Mouse (Mus musculus) R1 (cell line): ENCODE measurements around the gene 2010300C02Rik.
A peak's percentile ranks its signal among the peaks of the same experiment; 100 is the strongest.
"Not testable (repeated sequence)": the region's sequence is repeated elsewhere in the genome, so short reads cannot be mapped to it uniquely, and the experiment has no call there.

Experiments used
- DNase-seq: peaks from one replicate; pipeline ENCODE4 v3.0.0-alpha.2; 2018; ENCODE audit warnings: low read depth, low spot score

The 2010300C02Rik gene

GRCm38 (mm10) chr1:37719761-37720640 lies at the start of gene 2010300C02Rik:
Gene 2010300C02Rik, minus strand, starts transcription at chr1:37720085.
- peak; percentile 46 for DNase-seq

GRCm38 (mm10) chr1:37759407-37759806 lies 39.5 kb upstream of the 2010300C02Rik start:
- no peak for DNase-seq

GRCm38 (mm10) chr1:37744650-37745259 lies 24.9 kb upstream of the 2010300C02Rik start:
- no peak for DNase-seq

- DNase-seq: no peak
Measured at GRCm38 (mm10) chr1:37742602-37743270, 22.9 kb upstream of the 2010300C02Rik start.

GRCm38 (mm10) chr1:37742126-37742525 lies 22.2 kb upstream of the 2010300C02Rik start:
- no peak for DNase-seq

- DNase-seq: no peak
Measured at GRCm38 (mm10) chr1:37740161-37740802, 20.4 kb upstream of the 2010300C02Rik start.

GRCm38 (mm10) chr1:37738895-37739294 lies 19.0 kb upstream of the 2010300C02Rik start:
- DNase-seq: no peak

GRCm38 (mm10) chr1:37737045-37737444 lies 17.2 kb upstream of the 2010300C02Rik start:
- DNase-seq: peak; percentile 79

- DNase-seq: no peak
Measured at GRCm38 (mm10) chr1:37735932-37736331, 16.0 kb upstream of the 2010300C02Rik start.

GRCm38 (mm10) chr1:37734841-37735240 lies 15.0 kb upstream of the 2010300C02Rik start:
- DNase-seq: no peak

GRCm38 (mm10) chr1:37729353-37729752 lies 9.5 kb upstream of the 2010300C02Rik start:
- no peak for DNase-seq

GRCm38 (mm10) chr1:37728053-37728452 lies 8.2 kb upstream of the 2010300C02Rik start:
- no peak for DNase-seq

- DNase-seq: no peak
Measured at GRCm38 (mm10) chr1:37727186-37727585, 7.3 kb upstream of the 2010300C02Rik start.

- no peak for DNase-seq
Measured at GRCm38 (mm10) chr1:37726426-37726825, 6.5 kb upstream of the 2010300C02Rik start.

GRCm38 (mm10) chr1:37725880-37726279 lies 6.0 kb upstream of the 2010300C02Rik start:
- no peak for DNase-seq

- DNase-seq: no peak
Measured at GRCm38 (mm10) chr1:37721092-37721491, 1.2 kb upstream of the 2010300C02Rik start.

- DNase-seq: peak; percentile 34
Measured at GRCm38 (mm10) chr1:37719030-37719723, 708 bp downstream of the 2010300C02Rik start.

- no peak for DNase-seq
Measured at GRCm38 (mm10) chr1:37718516-37718915, 1.4 kb downstream of the 2010300C02Rik start.

- DNase-seq: no peak
Measured at GRCm38 (mm10) chr1:37717415-37718195, 2.3 kb downstream of the 2010300C02Rik start.

GRCm38 (mm10) chr1:37712357-37712737 lies 7.5 kb downstream of the 2010300C02Rik start:
- not testable (repeated sequence) for DNase-seq
